Mouse (Mus musculus): ENCODE results near the gene Slc37a4. TPM values are rescaled to one million over a fixed set of nuclear protein-coding genes. Genes with fewer than 3 reads are reported as not detected.

Gene Slc37a4
- total RNA-seq (2012; rRNA removed): 13.8 and 25.5 TPM in 2 replicates
- 29.9 and 38.7 TPM in 2 replicates for total RNA-seq (2014; rRNA removed)
- 10.3 and 11.7 TPM in 2 replicates for polyA plus RNA-seq (2012; ENCODE audit: insufficient read length, low read depth)

- Histone ChIP-seq H3K36me3 (replicated peaks in 1 of 2; ENCODE audit: control insufficient read depth in 1 of 2, insufficient read depth in 1 of 2, low read length in 1 of 2) (peaks cover 21 to 48% of the 10 kb centered on the region in 2 experiments), H3K4me1 (ENCODE audit: control insufficient read depth in 1 of 2, insufficient read depth in 2 of 2) (peaks cover 10 to 71% of the 10 kb centered on the region in 2 experiments), H3K4me2 (ENCODE audit: insufficient read depth, low read depth, poor library complexity, severe bottlenecking) (peak within 1 kb of the TSS; percentile 81), H3K9ac (ENCODE audit: insufficient read depth, low read depth) (peak within 1 kb of the TSS; percentile 64), H3K79me2 (replicated peaks; ENCODE audit: control insufficient read depth, extremely low read depth, insufficient read depth, poor library complexity, severe bottlenecking) (no peaks in the 10 kb centered on the region), H3K9me3 (replicated peaks; ENCODE audit: low read length) (no peaks in the 10 kb centered on the region), H3K27ac (ENCODE audit: insufficient read depth, low read depth) (peak within 1 kb of the TSS; percentile 15; the same call in 1 of the 2 replicates), H3K27me3 (replicated peaks) (no peaks in the 10 kb centered on the region), H3K4me3 (replicated peaks in 1 of 3; ENCODE audit: low read depth in 2 of 3, low read length in 2 of 3, poor library complexity in 1 of 3) (peak within 1 kb of the TSS; percentile 58 to 80 (median 64))
- TF ChIP-seq POLR2A (IDR thresholded peaks at IDR 0.05; ENCODE audit: low read depth, low read length): peak; percentile 89
- TF ChIP-seq UBTF (IDR thresholded peaks at IDR 0.05; ENCODE audit: low read depth, low read length): no peak
- TF ChIP-seq NELFE (IDR thresholded peaks at IDR 0.05; ENCODE audit: low read depth, low read length): peak; percentile 85
- TF ChIP-seq POLR2AphosphoS2 (IDR thresholded peaks at IDR 0.05; ENCODE audit: low read depth, low read length): peak; percentile 69; the same call in 1 of the 2 replicates
- TF ChIP-seq TCF12 (IDR thresholded peaks at IDR 0.05; ENCODE audit: low read depth, low read length): peak; percentile 38; the same call in 1 of the 2 replicates
- peak; percentile 60; the same call in 1 of the 2 replicates for TF ChIP-seq MEF2A (IDR thresholded peaks at IDR 0.05; ENCODE audit: borderline replicate concordance, low read depth, low read length)
- peak; percentile 72 for TF ChIP-seq MAX (IDR thresholded peaks at IDR 0.05; ENCODE audit: low read length)
- peak; percentile 89 for TF ChIP-seq USF1 (IDR thresholded peaks at IDR 0.05; ENCODE audit: low read depth, low read length)
- peak; percentile 44; the same call in 1 of the 2 replicates for TF ChIP-seq CHD2 (IDR thresholded peaks at IDR 0.05; ENCODE audit: low read length)
- TF ChIP-seq NRF1 (IDR thresholded peaks at IDR 0.05; ENCODE audit: low read depth, low read length): peak; percentile 96
- no peak for TF ChIP-seq RCOR1 (conservative IDR thresholded peaks at IDR 0.05; ENCODE audit: low read depth, low read length)
- TF ChIP-seq HCFC1 (IDR thresholded peaks at IDR 0.05; ENCODE audit: low read depth, low read length): peak; percentile 64
- TF ChIP-seq ELF1 (IDR thresholded peaks at IDR 0.05; ENCODE audit: low read depth, low read length): peak; percentile 92
- TF ChIP-seq SIN3A (IDR thresholded peaks at IDR 0.05; ENCODE audit: low read length): peak; percentile 68
- TF ChIP-seq SMC3 (IDR thresholded peaks at IDR 0.05; ENCODE audit: low read depth, low read length): no peak
- peak; percentile 8 for TF ChIP-seq IRF4 (IDR thresholded peaks at IDR 0.05; ENCODE audit: low read depth, low read length)
- TF ChIP-seq ETS1 (conservative IDR thresholded peaks at IDR 0.05; ENCODE audit: low read depth, low read length): 0 out of 2 replicates have a peak, but pooled peaks have one; percentile 23
- TF ChIP-seq USF2 (conservative IDR thresholded peaks at IDR 0.05; ENCODE audit: low read depth, low read length): peak; percentile 84
- TF ChIP-seq MAZ (IDR thresholded peaks at IDR 0.05; ENCODE audit: low read depth, low read length): no peak
- TF ChIP-seq MYC (IDR thresholded peaks at IDR 0.05; ENCODE audit: low read depth, low read length): 0 out of 2 replicates have a peak, but pooled peaks have one; percentile 13
- TF ChIP-seq ZC3H11A (IDR thresholded peaks at IDR 0.05; ENCODE audit: low read depth, low read length): no peak
- TF ChIP-seq MXI1 (IDR thresholded peaks at IDR 0.05; ENCODE audit: low read depth, low read length): no peak
- TF ChIP-seq ZMIZ1 (IDR thresholded peaks at IDR 0.05; ENCODE audit: low read depth, low read length): peak; percentile 91
- peak; percentile 88 for TF ChIP-seq TBP (conservative IDR thresholded peaks at IDR 0.05; ENCODE audit: low read depth, low read length)
- DNase-seq (ENCODE audit: extremely low read depth): peak; percentile 97
- in situ Hi-C loops (cut with MboI; ENCODE audit: low pct_ligation_motif_present, low pct_unique_long_range_greater_than_20kb, low sequenced_read_pairs): loop anchor here (5.0 kb wide), 1 partner anchor 55 kb away; the partner anchor contains the start of gene Hmbs
- dilution Hi-C loops (cut with MboI; ENCODE audit: extremely low pct_ligation_motif_present, extremely low pct_unique_long_range_greater_than_20kb, low sequenced_read_pairs): no loop called here
Observed at GRCm38 (mm10) chr9:44396684-44397411, at the start of gene Slc37a4. TSS of gene Slc37a4 (plus strand) at chr9:44396852.
